Mouse (Mus musculus) Patski (cell line): ENCODE results near the gene Atp6v1b1. TPM values are rescaled to one million over a fixed set of nuclear protein-coding genes. Genes with fewer than 3 reads are reported as not detected.

Experiments used
- ATAC-seq: fragments of 100-300 bp; one replicate; pipeline ENCODE4 v1.8.0; 2021
- CTCF ChIA-PET: fragments of 350-600 bp; sonication (Branson Sonifier 250); formaldehyde crosslinking; loops from one replicate; lab custom pipeline; 2022; ENCODE audit warnings: inconsistent platforms; lab: Charles Lee
- POLR2A ChIA-PET: fragments of 350-600 bp; sonication (Branson Sonifier 250); formaldehyde crosslinking; loops from one replicate; lab custom pipeline; 2022; ENCODE audit warnings: antibody characterized with exemption, inconsistent platforms; lab: Charles Lee
- DNase-seq: peaks from one replicate; pipeline ENCODE4 v3.0.0-alpha.2; 2011; ENCODE audit warnings: low read depth, low spot score
- H3K27me3 ChIP-seq: fragments of 371-371 bp; one replicate; pipeline ENCODE4 v1.5.1; 2021
- CTCF ChIP-seq: fragments of 100-300 bp; IDR thresholded peaks from one replicate; pipeline ENCODE4 v1.5.1; 2021
- in situ Hi-C: fragments of 300-500 bp; cut with MboI; formaldehyde crosslinking; loops from 3 replicates; pipeline ENCODE4 v1.11.1; 2018; ENCODE audit warnings: low pct_unique_long_range_greater_than_20kb, mixed read lengths
- polyA plus RNA-seq: library from polyadenylated mRNA; unstranded; gene quantifications from one replicate; pipeline ENCODE4 v1.2.3, GENCODE M21; 2021

Atp6v1b1 gene
- polyA plus RNA-seq, 1 experiment from 2014 or later = not detected

DNA sequence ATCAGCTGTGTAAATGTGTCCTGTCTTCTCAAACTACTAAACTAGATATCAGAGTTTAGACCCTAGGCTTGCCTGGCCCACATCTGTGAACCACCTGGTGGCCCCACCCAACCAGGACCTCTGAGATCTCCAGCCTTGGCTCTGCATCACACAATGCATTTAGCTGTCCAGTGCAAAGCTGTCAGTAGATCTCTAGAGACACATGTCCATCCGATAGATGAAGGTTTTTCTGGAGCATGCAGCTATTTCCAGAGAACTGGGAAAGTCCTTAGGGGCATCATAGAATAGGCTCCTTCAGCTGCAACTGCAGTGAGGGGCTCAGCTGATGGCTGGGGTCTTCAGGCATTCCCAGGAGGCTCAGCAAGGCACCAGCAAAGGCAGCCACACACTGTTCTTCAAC lies 38.5 kb upstream of the Atp6v1b1 start:
- no peak for ATAC-seq
- POLR2A ChIA-PET = no interaction called here
- CTCF ChIA-PET = interaction anchor here (1.4 kb wide), 1 partner anchor 10 kb away, joined by 4 read pairs; no protein-coding TSS in a partner anchor
- no peak for DNase-seq
- in situ Hi-C loops = no loop called here
- TF ChIP-seq CTCF = no peak
- peaks cover 76% of the 10 kb centered on the region for H3K27me3 ChIP-seq

DNA sequence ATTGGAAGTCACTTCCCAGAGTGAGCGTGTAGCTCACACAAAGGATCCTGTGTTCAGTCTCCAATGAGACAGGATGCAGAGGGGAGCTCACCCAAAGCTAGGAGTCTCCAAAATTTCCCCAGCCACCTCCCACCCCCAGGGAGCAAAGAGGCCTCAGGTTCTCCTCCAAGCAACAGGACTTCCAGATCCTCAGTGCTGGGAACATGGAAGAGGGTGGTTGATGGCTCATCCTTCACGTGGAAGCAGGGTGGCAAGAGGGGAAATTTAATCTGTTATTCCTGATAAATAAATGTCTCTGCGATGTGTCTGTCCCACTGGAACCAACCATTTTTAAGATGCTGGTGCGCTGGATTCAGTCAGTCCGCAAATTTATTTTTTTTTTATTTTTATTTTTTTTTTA lies 38.1 kb upstream of the Atp6v1b1 start:
- TF ChIP-seq CTCF = no peak

GRCm38 (mm10) chr6:83707738-83708510 lies 34.9 kb upstream of the Atp6v1b1 start:
- ChIA-PET POLR2A (no interaction called here), CTCF (no interaction called here)
- no peak for DNase-seq

More for the DNA sequence above, 38.1 kb upstream of the Atp6v1b1 start:
- ChIA-PET CTCF (interaction anchor here (1.4 kb wide), 1 partner anchor 11 kb away, joined by 4 read pairs; no protein-coding TSS in a partner anchor), POLR2A (no interaction called here)
- no peak for DNase-seq
- ATAC-seq = no peak
- in situ Hi-C loops = no loop called here
- peaks cover 73% of the 10 kb centered on the region for H3K27me3 ChIP-seq

GRCm38 (mm10) chr6:83710361-83711066 lies 32.3 kb upstream of the Atp6v1b1 start:
- DNase-seq (no peak), ATAC-seq (peak; percentile 9)
- ChIA-PET POLR2A (no interaction called here), CTCF (interaction anchor here (0.7 to 0.9 kb wide), 2 partner anchors 14 to 16 kb away, joined by 3 read pairs; no protein-coding TSS in a partner anchor)
- TF ChIP-seq CTCF = no peak
- in situ Hi-C loops = no loop called here
- H3K27me3 ChIP-seq = peaks cover 45% of the 10 kb centered on the region

More at GRCm38 (mm10) chr6:83707738-83708510, 34.9 kb upstream of the Atp6v1b1 start:
- in situ Hi-C loops = no loop called here
- peaks cover 64% of the 10 kb centered on the region for H3K27me3 ChIP-seq
- no peak for ATAC-seq
- no peak for TF ChIP-seq CTCF

DNA sequence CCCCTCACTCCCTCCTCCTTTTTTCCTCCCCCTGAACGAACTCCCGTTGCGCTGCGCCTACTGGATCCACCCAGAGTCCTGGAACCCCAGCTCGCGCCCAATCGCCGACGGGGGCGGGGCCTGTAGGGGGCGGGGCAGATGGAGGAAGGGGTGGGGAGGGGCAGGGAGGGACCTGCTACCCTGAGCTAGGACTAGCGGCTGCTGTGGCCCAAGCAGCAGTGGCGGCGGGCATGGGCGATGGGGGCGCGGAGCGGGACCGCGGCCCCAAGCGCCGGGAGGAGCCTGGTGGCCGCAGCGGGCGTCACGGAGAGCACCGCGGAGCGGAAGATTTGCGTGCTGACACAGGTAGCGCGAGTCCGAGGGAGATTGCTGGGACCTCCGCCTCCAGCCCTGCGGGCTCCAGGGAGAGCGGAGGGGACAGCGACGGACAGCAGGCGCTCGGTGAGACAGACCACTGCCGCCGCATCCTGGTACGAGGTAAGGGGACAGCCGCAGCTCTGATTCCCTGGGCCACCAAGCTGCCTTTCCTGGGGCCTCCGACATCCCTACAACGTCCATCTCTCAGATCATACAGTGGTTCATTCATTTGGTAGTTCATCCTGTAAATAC lies 31.6 kb upstream of the Atp6v1b1 start, which contains the start of gene Vax2:
Gene Vax2, plus strand, starts transcription at position 198 of the 609 bp plus-strand sequence.
- H3K27me3 ChIP-seq = peaks cover 41% of the 10 kb centered on the region
- ChIA-PET CTCF (no interaction called here), POLR2A (no interaction called here)
- in situ Hi-C loops = no loop called here
- TF ChIP-seq CTCF = no peak
- ATAC-seq (peak; percentile 55), DNase-seq (peak; percentile 27)

GRCm38 (mm10) chr6:83711725-83712475 lies 30.9 kb upstream of the Atp6v1b1 start:
- ChIA-PET POLR2A (no interaction called here), CTCF (no interaction called here)
- ATAC-seq = no peak
- no peak for DNase-seq
- in situ Hi-C loops = no loop called here
- H3K27me3 ChIP-seq = peaks cover 34% of the 10 kb centered on the region
- TF ChIP-seq CTCF = no peak

DNA sequence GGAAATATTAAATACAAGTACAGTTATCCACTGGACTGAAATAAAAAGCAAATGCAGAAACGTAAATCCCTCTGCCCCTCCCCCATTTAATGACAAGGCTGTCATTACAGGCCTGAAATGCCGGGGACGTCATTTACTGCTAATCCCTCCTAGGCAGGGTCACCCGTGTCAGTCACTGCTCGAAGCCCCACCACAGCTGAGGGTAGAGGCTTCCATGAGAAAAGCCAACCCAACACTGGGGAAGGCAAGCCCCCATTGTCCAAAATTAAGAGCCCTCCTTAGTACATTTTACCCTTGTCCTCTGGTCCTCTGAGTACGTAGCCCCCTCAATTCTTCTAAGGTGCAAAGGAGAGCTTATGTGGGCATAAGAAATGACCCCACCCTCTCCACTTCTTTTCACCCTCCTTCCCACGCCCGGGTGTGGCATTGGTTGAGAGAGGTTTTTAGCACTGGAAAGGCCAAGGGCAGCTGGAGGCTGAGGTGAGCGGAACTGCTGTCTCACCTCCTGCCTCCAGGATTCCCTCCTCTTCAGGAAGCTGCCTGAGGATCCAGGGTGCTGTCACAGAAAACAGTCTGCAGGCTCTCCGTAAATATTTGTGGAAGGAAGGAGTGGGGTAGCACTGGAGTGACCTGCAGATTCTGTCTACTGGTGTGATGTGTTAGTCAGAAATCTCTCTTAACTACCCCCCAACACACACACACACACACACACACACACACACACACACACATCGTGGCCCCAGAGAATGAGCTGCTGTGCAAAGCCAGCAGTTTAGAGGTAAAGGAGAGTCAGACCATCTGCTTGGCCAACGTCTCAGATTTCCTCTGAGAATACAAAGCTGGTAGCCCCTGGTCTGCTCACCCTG lies 29.3 kb upstream of the Atp6v1b1 start:
- ATAC-seq (no peak), DNase-seq (no peak)
- in situ Hi-C loops = no loop called here
- peaks cover 23% of the 10 kb centered on the region for H3K27me3 ChIP-seq
- ChIA-PET CTCF (no interaction called here), POLR2A (no interaction called here)
- no peak for TF ChIP-seq CTCF

DNA sequence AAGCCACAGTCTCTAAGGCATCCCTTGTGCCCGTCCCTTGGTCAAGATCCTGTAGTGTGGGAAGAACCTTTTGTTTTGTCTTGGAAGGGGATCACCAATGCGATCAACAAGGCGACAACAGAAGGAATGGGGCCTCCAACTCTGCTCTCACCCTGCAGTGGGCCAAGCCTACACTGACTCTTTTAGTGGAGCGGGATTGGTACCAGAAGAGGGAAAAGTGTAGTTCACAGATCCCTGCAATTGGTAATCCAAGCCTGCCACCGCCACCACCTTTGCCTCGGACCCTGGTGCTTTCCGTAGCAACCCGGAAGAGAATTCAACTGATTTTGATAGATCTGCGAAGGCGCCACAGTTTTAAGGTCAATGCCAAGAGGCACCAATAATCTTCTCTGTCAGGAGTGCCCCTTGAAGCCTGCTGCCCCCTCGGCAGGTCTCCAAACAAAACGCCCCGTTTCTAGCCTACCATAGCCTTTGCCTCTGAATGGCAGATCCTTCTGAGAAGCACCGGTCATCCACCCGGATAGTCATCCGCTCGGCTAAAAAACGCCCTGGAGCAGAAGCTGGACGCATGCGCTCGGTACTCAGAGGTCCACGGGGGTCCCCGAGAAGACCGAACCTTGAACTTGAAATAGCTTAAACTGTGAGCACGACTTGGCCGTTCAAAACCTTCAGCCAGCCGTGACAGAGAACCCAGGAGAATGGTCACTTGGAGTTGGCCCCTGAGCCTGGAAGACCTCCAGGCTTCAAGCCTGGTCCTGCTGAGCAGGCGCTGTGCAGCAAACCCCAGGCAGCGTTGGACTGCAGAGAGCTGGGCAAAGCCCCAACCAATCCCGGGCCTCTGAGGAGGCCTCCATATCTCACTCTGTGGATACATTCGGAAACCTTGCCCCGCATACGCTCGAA lies 28.3 kb upstream of the Atp6v1b1 start:
- ChIA-PET POLR2A (no interaction called here), CTCF (no interaction called here)
- ATAC-seq (no peak), DNase-seq (no peak)
- in situ Hi-C loops = no loop called here
- peaks cover 18% of the 10 kb centered on the region for H3K27me3 ChIP-seq
- no peak for TF ChIP-seq CTCF
